Mouse (Mus musculus): ENCODE data around the gene Gtpbp8. TPM values are rescaled to one million over a fixed set of nuclear protein-coding genes. Genes with fewer than 3 reads are reported as not detected.

The Gtpbp8 gene
- polyA plus RNA-seq, 1 experiment from 2014 or later, result 33.1 TPM

Other genes starting within 250 kb of the Gtpbp8 start
- gene Boc, start 187.5 kb downstream of the Gtpbp8 start, polyA plus RNA-seq (2016; fragmentation: Nextera tagmentation; extraction: Ambion mirVana), result 28.3 and 31.0 TPM in 2 replicates
- 9.9 and 10.4 TPM in 2 replicates for gene Nepro, start 22.1 kb downstream of the Gtpbp8 start, polyA plus RNA-seq (2016; fragmentation: Nextera tagmentation; extraction: Ambion mirVana)
- gene Cd200r1, start 19.4 kb upstream of the Gtpbp8 start, polyA plus RNA-seq (2016; fragmentation: Nextera tagmentation; extraction: Ambion mirVana), result 0.47 and 0.49 TPM in 2 replicates
- gene Cd200r4, start 65.4 kb upstream of the Gtpbp8 start, polyA plus RNA-seq (2016; fragmentation: Nextera tagmentation; extraction: Ambion mirVana), result 0.26 TPM in 1 of 2 replicates, not detected in the other
- not detected in 2 replicates for gene Cd200r2, start 120.7 kb upstream of the Gtpbp8 start, polyA plus RNA-seq (2016; fragmentation: Nextera tagmentation; extraction: Ambion mirVana)
- gene Cd200r3, start 197.3 kb upstream of the Gtpbp8 start, polyA plus RNA-seq (2016; fragmentation: Nextera tagmentation; extraction: Ambion mirVana), result not detected in 2 replicates

Data from forebrain, embryonic 12.5 days (tissue).